Mouse (Mus musculus) thymus, adult 2 months (tissue): Measurements from ENCODE around the gene Mogs.

ENCODE experiments used
- CTCF ChIP-seq: fragments of 200-500 bp; IDR thresholded peaks from 2 replicates; pipeline ENCODE4 v1.5.1; 2012; ENCODE audit warnings: mild to moderate bottlenecking, control low read depth, low read length, moderate library complexity, borderline replicate concordance; ENCODE audit not compliant: control insufficient read depth, poor library complexity, insufficient read depth; ENCODE audit errors: extremely low read depth
- POLR2A ChIP-seq: fragments of 200-500 bp; IDR thresholded peaks from 2 replicates; pipeline ENCODE4 v1.6.1; 2012; ENCODE audit warnings: mild to moderate bottlenecking, low read length, control low read depth, moderate library complexity; ENCODE audit not compliant: control insufficient read depth, poor library complexity, insufficient read depth; ENCODE audit errors: extremely low read depth

DNA sequence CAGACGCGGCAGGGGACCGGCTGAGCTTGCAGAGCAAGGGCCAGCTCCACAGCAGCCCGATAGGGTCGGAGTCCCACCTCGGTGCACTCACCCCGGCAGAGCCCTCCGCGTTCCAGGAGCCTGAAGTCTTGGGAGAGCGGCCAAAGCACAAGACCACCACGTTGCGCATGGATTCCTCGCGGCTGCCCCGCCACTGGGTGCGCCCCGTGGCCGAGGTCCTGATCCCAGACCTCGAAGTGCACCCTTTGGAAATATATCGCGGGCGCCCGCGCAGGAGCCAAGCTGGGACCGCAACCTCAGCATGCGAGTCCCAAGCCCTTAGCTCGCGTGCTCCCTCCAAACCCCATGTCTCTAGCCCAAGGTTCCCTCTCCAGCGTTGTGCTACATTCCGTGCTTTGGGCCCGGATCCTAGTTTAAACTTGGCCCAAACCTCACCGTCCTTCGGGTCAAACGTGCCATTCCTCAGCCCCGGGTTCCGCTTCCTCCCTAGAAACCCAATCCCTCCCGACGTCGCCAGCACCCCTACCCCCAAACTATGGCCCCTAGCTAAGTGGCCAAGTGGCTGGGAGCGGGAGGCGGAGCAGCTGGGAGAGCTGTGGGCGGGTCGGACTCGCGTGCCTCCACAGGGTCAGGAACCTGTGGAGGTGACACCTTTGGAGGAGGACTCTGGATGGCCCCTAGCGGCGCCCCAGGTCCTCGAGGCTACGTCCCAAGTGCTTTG lies 46.8 kb downstream of the Mogs start:
- TF ChIP-seq POLR2A (no peak), CTCF (no peak)
